Mouse (Mus musculus) intestine, postnatal 0 days (tissue): ENCODE results near the gene Gm20696. TPM values are rescaled to one million over a fixed set of nuclear protein-coding genes. Genes with fewer than 3 reads are reported as not detected.

Source experiments
- ATAC-seq: fragments of 200-750 bp; cut with Nextera tagmentation; 2 replicates; pipeline ENCODE4 v1.8.0; 2017; ENCODE audit warnings: mild to moderate bottlenecking, moderate TSS enrichment, moderate library complexity
- H3K27ac ChIP-seq: fragments of 300-500 bp; sonication (generic); 2 replicates; pipeline ENCODE4 v1.5.1; 2014; ENCODE audit warnings: mild to moderate bottlenecking, low read depth, low read length, moderate library complexity
- H3K27me3 ChIP-seq: fragments of 300-500 bp; sonication (generic); replicated peaks from 2 replicates; pipeline ENCODE4 v1.6.1; 2014; ENCODE audit warnings: low read length, mixed read lengths; ENCODE audit not compliant: control insufficient read depth, insufficient read depth
- H3K36me3 ChIP-seq: fragments of 300-500 bp; sonication (generic); 2 replicates; pipeline ENCODE4 v1.6.1; 2014; ENCODE audit warnings: mild to moderate bottlenecking, moderate library complexity; ENCODE audit not compliant: control insufficient read depth, insufficient read depth
- H3K4me1 ChIP-seq: fragments of 300-500 bp; sonication (generic); replicated peaks from 2 replicates; pipeline ENCODE4 v1.6.1; 2014; ENCODE audit warnings: antibody characterized with exemption, low read length, mixed read lengths; ENCODE audit not compliant: control insufficient read depth, insufficient read depth
- H3K4me2 ChIP-seq: fragments of 300-500 bp; sonication (generic); replicated peaks from 2 replicates; pipeline ENCODE4 v1.6.1; 2014; ENCODE audit warnings: low read depth, mild to moderate bottlenecking, moderate library complexity
- H3K4me3 ChIP-seq: fragments of 300-500 bp; sonication (generic); 2 replicates; pipeline ENCODE4 v1.5.1; 2014; ENCODE audit warnings: low read depth, low read length
- H3K9ac ChIP-seq: fragments of 300-500 bp; sonication (generic); 2 replicates; pipeline ENCODE4 v1.6.1; 2014; ENCODE audit warnings: mild to moderate bottlenecking, low read depth, low read length
- H3K9me3 ChIP-seq: fragments of 300-500 bp; sonication (generic); 2 replicates; pipeline ENCODE4 v1.6.1; 2016; ENCODE audit warnings: mixed run types; ENCODE audit not compliant: control insufficient read depth
- CTCF ChIP-seq: sonication (generic); IDR thresholded peaks from 2 replicates; pipeline ENCODE4 v1.5.1; 2016; ENCODE audit warnings: low read depth, mild to moderate bottlenecking, control low read depth, antibody characterized with exemption, moderate library complexity
- WGBS: fragments of 180-500 bp; shearing (Covaris S2); extraction: QIAGEN DNeasy Blood & Tissue Kit; methylation state at CpG from one replicate; pipeline ENCODE4 v1.1.7; 2014; 5-methylcytosine and 5-hydroxymethylcytosine counted together
- polyA plus RNA-seq: library from polyadenylated mRNA; unstranded; fragments of >200 nt; fragmentation: Nextera tagmentation; extraction: Ambion mirVana; gene quantifications from 2 replicates; pipeline ENCODE4 v1.2.1, GENCODE M21; 2015

The Gm20696 gene
- polyA plus RNA-seq, 1 experiment from 2014 or later: 1.4 TPM

DNA sequence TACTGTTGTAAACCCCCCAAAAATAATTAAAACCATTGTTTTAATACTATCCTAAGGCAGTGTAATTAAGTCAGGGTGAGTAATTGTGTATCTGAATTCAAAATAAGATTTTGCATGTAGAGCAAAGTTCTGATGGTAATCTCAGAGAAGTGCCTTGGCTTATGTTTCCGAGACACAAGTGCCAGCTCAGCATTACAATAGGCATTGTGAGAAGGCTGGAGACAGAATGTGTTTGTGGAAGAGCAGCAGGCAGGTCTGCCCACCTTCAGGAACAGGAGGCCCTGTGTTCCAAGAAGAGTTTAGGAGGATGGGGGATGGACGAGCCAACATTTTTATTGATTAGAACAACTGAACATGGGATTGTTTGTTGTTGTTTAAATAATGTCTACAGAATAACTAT lies 137.6 kb downstream of the Gm20696 start:
- Histone ChIP-seq H3K9ac (no peak overlapping the region), H3K4me3 (no peak overlapping the region), H3K27ac (no peak overlapping the region), H3K4me1 (no peaks in the 10 kb centered on the region), H3K9me3 (no peaks in the 10 kb centered on the region), H3K27me3 (no peaks in the 10 kb centered on the region), H3K4me2 (no peak overlapping the region), H3K36me3 (no peaks in the 10 kb centered on the region; the same call in 1 of the 2 replicates)
- TF ChIP-seq CTCF: no peak
- no peak for ATAC-seq
- WGBS: 51% methylated on average over 2 of the region's 2 CpGs

DNA sequence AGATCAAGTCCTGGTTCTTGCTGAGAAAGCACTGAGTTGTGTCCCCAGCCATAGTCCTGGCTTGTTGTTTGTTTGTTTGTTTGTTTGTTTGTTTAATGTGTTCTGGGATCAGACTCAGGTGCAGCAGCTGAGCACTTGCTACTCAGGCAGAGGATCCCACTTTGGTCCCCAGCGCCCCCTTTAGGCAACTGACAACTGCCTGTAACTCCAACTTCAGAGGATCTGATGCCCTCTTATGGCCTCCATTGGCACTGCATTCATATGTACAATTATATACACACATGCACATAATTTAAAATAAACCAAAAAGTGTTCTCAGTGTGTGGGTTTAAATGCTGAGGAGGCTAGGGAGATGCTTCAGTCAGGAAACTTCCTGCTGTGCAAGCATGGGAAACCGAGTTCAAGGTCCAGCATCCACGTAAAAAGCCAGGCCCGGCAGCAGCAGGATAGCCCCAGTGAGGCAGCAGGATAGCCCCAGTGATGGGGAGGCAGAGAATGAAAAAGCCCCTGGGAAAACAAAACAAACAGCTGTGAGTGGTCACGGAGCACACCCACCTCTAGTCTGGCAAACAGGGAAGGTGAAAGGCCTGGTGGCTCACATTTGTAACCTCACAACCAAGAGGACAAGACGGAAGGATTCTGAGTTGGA lies 139.0 kb downstream of the Gm20696 start:
- no peak overlapping the region for H3K9ac ChIP-seq
- no peak overlapping the region for H3K4me3 ChIP-seq
- H3K4me1 ChIP-seq: no peaks in the 10 kb centered on the region
- no peaks in the 10 kb centered on the region for H3K27me3 ChIP-seq
- H3K36me3 ChIP-seq: no peaks in the 10 kb centered on the region; the same call in 1 of the 2 replicates
- no peaks in the 10 kb centered on the region for H3K9me3 ChIP-seq
- H3K27ac ChIP-seq: no peak overlapping the region
- no peak overlapping the region for H3K4me2 ChIP-seq
- ATAC-seq: no peak
- 88% methylated on average over 6 of the region's 6 CpGs for WGBS
- peak; percentile 58 for TF ChIP-seq CTCF

DNA sequence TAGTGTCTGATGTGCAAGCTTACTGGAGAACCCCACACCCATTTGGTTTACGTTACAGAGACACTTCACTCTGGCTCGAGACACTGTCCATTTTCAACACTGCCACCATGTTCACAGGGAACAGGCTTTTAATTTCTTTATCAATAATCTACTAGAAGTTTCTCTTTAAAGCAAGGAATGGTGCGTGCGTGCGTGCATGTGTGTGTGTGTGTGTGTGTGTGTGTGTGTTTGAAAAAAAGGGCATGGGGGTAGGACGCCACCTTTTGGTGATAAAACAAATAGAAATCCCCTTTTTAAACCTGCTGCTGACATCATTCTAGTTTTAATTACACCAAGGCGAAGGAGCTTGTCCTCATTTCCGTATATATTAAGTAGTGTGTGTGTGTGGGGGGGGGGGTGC lies 141.2 kb downstream of the Gm20696 start:
- H3K27me3 ChIP-seq: no peaks in the 10 kb centered on the region
- H3K4me1 ChIP-seq: no peaks in the 10 kb centered on the region
- H3K27ac ChIP-seq: no peak overlapping the region
- WGBS: 67% methylated on average over 8 of the region's 8 CpGs
- H3K36me3 ChIP-seq: no peaks in the 10 kb centered on the region; the same call in 1 of the 2 replicates
- no peak overlapping the region for H3K4me2 ChIP-seq
- ATAC-seq: no peak
- no peak overlapping the region for H3K4me3 ChIP-seq
- H3K9me3 ChIP-seq: no peaks in the 10 kb centered on the region
- TF ChIP-seq CTCF: peak; percentile 65
- H3K9ac ChIP-seq: no peak overlapping the region

DNA sequence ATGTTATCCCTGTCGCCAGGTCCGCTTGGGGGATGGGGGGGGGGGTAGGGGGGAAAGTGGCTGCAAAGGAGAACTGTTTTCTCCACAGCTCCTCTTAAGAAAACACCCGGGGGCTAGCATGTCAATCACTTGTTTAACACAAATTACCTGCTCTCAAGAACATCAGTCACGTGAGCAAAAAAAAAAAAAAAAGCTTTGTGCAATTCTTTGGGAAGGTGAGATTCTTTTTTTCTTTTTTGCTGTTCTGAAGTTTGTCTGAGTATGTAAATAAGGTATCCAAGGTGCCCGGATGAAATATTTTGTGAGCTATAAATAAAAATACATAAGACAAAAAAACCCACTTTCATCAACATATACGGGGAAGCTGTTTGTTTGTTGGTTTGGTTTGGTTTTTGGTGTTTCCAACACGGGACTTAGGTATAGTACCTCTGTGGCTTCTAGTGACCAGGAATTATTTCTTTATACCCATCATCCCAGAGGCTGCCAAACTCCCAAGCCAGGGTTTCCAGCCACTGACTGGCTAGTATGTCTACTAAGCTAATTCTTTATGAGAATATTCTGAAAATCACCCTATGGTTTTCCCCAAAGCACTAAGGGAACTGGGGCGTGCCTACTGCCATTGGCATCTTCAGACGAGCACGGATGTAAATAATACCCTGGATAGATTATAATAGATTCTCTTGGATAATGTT lies 142.8 kb downstream of the Gm20696 start:
- H3K9ac ChIP-seq: peak overlapping the region; percentile 66
- WGBS: 35% methylated on average over 10 of the region's 10 CpGs
- 0 out of 2 replicates have a peak, but pooled peaks cover 2% of the 10 kb centered on the region for H3K4me1 ChIP-seq
- no peak for TF ChIP-seq CTCF
- H3K4me2 ChIP-seq: peak overlapping the region; percentile 92
- no peaks in the 10 kb centered on the region for H3K9me3 ChIP-seq
- H3K27me3 ChIP-seq: no peaks in the 10 kb centered on the region
- H3K4me3 ChIP-seq: peak overlapping the region; percentile 92
- no peak for ATAC-seq
- H3K36me3 ChIP-seq: no peaks in the 10 kb centered on the region; the same call in 1 of the 2 replicates
- H3K27ac ChIP-seq: peak overlapping the region; percentile 90; the same call in 1 of the 2 replicates

DNA sequence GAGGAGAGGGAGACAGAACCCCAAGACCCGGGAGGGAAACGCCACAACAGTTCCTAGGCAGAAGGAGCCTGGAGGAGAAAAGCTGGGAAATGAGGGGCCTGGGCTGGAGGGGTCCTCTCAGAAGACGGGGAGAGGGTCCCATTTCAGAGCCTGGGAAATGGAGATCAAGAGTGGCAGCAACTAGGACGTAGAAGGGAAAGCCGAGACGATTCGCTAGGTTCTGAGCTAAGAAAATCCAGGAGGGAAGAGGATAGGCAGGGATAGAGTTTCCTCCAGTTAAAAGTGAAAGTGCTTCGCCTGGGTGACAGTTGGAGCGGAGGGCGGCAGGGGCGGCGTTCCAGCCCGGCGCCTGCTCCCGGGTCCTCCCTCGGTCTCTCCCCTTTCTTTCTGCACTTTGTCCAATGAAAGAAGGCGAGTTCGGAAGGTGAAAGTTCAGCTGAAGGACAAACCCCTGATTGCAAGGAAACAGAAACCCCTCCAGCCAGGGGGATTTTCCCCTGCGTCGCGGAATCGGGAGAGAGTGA lies 143.4 kb downstream of the Gm20696 start:
- Histone ChIP-seq H3K4me3 (peak overlapping the region; percentile 92), H3K27me3 (no peaks in the 10 kb centered on the region), H3K9me3 (no peaks in the 10 kb centered on the region), H3K4me2 (peak overlapping the region; percentile 92), H3K9ac (peak overlapping the region; percentile 66), H3K4me1 (0 out of 2 replicates have a peak, but pooled peaks cover 2% of the 10 kb centered on the region), H3K27ac (peak overlapping the region; percentile 90), H3K36me3 (no peaks in the 10 kb centered on the region; the same call in 1 of the 2 replicates)
- no peak for TF ChIP-seq CTCF
- peak; percentile 53 for ATAC-seq
- 0% methylated on average over 21 of the region's 22 CpGs for WGBS

DNA sequence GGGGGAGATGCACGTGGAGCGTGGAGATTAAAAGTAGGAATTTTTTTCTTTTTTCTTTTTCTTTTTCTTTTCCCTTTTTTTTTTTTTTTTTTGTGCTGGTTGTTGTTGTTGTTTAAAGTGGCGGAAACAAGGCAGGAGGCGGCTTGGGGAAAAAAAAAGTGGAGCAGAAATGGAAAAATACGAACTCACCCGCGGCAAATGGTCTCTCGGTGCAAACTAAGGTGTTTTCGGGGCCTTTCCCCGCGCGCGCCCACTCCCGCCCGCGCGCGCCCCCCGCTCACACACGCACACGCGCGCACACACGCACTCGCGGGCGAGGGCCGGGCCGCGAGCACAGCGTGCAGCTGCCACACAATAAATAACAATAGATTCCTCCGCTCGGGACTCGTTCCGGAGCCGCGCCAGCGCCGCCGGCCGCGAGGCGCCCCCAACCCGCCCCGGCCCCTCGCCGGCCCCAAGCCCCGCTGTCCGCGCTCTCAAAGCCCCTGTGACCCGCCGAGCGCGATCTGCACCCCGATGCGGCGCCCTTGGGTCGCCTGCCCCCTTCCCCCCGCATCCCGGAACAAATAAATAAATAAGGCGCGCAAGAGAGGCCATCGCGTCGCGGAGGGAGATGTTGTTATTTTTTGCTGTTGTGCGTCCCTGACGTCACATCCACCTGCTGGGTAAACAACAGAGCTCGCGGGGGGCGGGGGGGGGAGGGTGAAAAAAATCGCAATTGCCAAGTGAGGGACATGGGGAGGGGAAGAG lies 144.1 kb downstream of the Gm20696 start, which contains the start of gene Foxp1:
Foxp1 (minus strand) TSS at position 363 of the 750 bp plus-strand sequence.
- Histone ChIP-seq H3K27ac (peak within 1 kb of the TSS; percentile 90), H3K36me3 (no peaks in the 10 kb centered on the region; the same call in 1 of the 2 replicates), H3K27me3 (no peaks in the 10 kb centered on the region), H3K9me3 (no peaks in the 10 kb centered on the region), H3K9ac (peak within 1 kb of the TSS; percentile 66), H3K4me3 (peak within 1 kb of the TSS; percentile 92), H3K4me1 (0 out of 2 replicates have a peak, but pooled peaks cover 2% of the 10 kb centered on the region), H3K4me2 (peak within 1 kb of the TSS; percentile 92)
- ATAC-seq: peak; percentile 40
- TF ChIP-seq CTCF: no peak
- WGBS: under 1% methylated on average over 71 of the region's 72 CpGs
